Mouse (Mus musculus) heart, embryonic 14.5 days (tissue): Measurements from ENCODE around the gene Gabrb2. TPM values are rescaled to one million over a fixed set of nuclear protein-coding genes. Genes with fewer than 3 reads are reported as not detected.

ENCODE experiments used
- ATAC-seq: fragments of 200-750 bp; cut with Nextera tagmentation; 2 replicates; pipeline ENCODE4 v1.8.0; 2017; ENCODE audit warnings: low read depth, moderate TSS enrichment; ENCODE audit not compliant: insufficient number of reproducible peaks, insufficient read depth, low FRiP score
- H3K27ac ChIP-seq, 2 experiments: fragments of 200-500 bp in 1 of 2; fragments of 300-500 bp in 1 of 2; sonication (generic) in 1 of 2; replicated peaks in 1 of 2; 2 replicates each; pipeline ENCODE4 v1.5.1; 2012 to 2014; ENCODE audit warnings: low read depth in 2 of 2, low read length in 2 of 2, control low read depth in 1 of 2, mild to moderate bottlenecking in 1 of 2, mixed read lengths in 1 of 2; ENCODE audit not compliant: control insufficient read depth in 1 of 2, insufficient read depth in 1 of 2
- H3K27me3 ChIP-seq: fragments of 300-500 bp; sonication (generic); 2 replicates; pipeline ENCODE4 v1.6.1; 2014; ENCODE audit warnings: mild to moderate bottlenecking, low read length, control low read depth; ENCODE audit not compliant: control insufficient read depth, insufficient read depth
- H3K36me3 ChIP-seq: fragments of 300-500 bp; sonication (generic); 2 replicates; pipeline ENCODE4 v1.6.1; 2014; ENCODE audit warnings: mild to moderate bottlenecking, control low read depth, low read length, mixed read lengths; ENCODE audit not compliant: control insufficient read depth, insufficient read depth
- H3K4me1 ChIP-seq, 2 experiments: fragments of 200-500 bp in 1 of 2; fragments of 300-500 bp in 1 of 2; sonication (generic) in 1 of 2; 2 replicates each; pipeline ENCODE4 v1.6.1; 2012 to 2014; ENCODE audit warnings: low read length in 2 of 2, control low read depth in 1 of 2, mixed read lengths in 1 of 2; ENCODE audit not compliant: control insufficient read depth in 2 of 2, insufficient read depth in 2 of 2
- H3K4me2 ChIP-seq: fragments of 300-500 bp; sonication (generic); 2 replicates; pipeline ENCODE4 v1.6.1; 2014; ENCODE audit warnings: mild to moderate bottlenecking, low read length
- H3K4me3 ChIP-seq, 2 experiments: fragments of 200-500 bp in 1 of 2; fragments of 300-500 bp in 1 of 2; sonication (generic) in 1 of 2; 2 replicates each; pipeline ENCODE4 v1.5.1; 2012 to 2014; ENCODE audit warnings: low read length in 2 of 2, mild to moderate bottlenecking in 2 of 2, control low read depth in 1 of 2, low read depth in 1 of 2, moderate library complexity in 1 of 2; ENCODE audit not compliant: control insufficient read depth in 1 of 2, insufficient read depth in 1 of 2
- H3K9ac ChIP-seq: fragments of 300-500 bp; sonication (generic); 2 replicates; pipeline ENCODE4 v1.6.1; 2014; ENCODE audit warnings: mild to moderate bottlenecking, low read length
- H3K9me3 ChIP-seq: fragments of 300-500 bp; sonication (generic); 2 replicates; pipeline ENCODE4 v1.6.1; 2016; ENCODE audit warnings: low read length, control low read depth; ENCODE audit not compliant: control insufficient read depth
- WGBS: fragments of 180-500 bp; shearing (Covaris S2); extraction: QIAGEN DNeasy Blood & Tissue Kit; methylation state at CpG from one replicate; pipeline ENCODE4 v1.1.7; 2014; 5-methylcytosine and 5-hydroxymethylcytosine counted together
- polyA plus RNA-seq: library from polyadenylated mRNA; unstranded; fragments of >200 nt; fragmentation: Nextera tagmentation; extraction: Ambion mirVana; gene quantifications from 2 replicates; pipeline ENCODE4 v1.2.1, GENCODE M21; 2014

Gene Gabrb2
- polyA plus RNA-seq, 1 experiment from 2014 or later = 1.9 TPM

GRCm38 (mm10) chr11:42474523-42474922 lies 55.0 kb downstream of the Gabrb2 start:
- no peaks in the 10 kb centered on the region for H3K4me1 ChIP-seq
- H3K27ac ChIP-seq = no peak overlapping the region
- H3K9me3 ChIP-seq = no peaks in the 10 kb centered on the region
- H3K27me3 ChIP-seq = no peaks in the 10 kb centered on the region
- WGBS = 80% methylated on average over 3 of the region's 3 CpGs
- H3K4me3 ChIP-seq = no peak overlapping the region
- H3K36me3 ChIP-seq = no peaks in the 10 kb centered on the region
- H3K9ac ChIP-seq = no peak overlapping the region
- H3K4me2 ChIP-seq = no peak overlapping the region
- no peak for ATAC-seq

- Histone ChIP-seq H3K9ac (no peak overlapping the region), H3K27me3 (no peaks in the 10 kb centered on the region), H3K4me1 (no peaks in the 10 kb centered on the region), H3K36me3 (no peaks in the 10 kb centered on the region), H3K27ac (no peak overlapping the region), H3K4me3 (no peak overlapping the region), H3K9me3 (no peaks in the 10 kb centered on the region), H3K4me2 (no peak overlapping the region)
- no peak for ATAC-seq
Measured at GRCm38 (mm10) chr11:42487625-42488024, 68.1 kb downstream of the Gabrb2 start.

GRCm38 (mm10) chr11:42501166-42501565 lies 81.6 kb downstream of the Gabrb2 start:
- H3K36me3 ChIP-seq = no peaks in the 10 kb centered on the region
- no peaks in the 10 kb centered on the region for H3K9me3 ChIP-seq
- no peaks in the 10 kb centered on the region for H3K27me3 ChIP-seq
- no peak for ATAC-seq
- H3K4me1 ChIP-seq = no peaks in the 10 kb centered on the region
- H3K4me3 ChIP-seq = no peak overlapping the region
- H3K27ac ChIP-seq = no peak overlapping the region
- no peak overlapping the region for H3K9ac ChIP-seq
- no peak overlapping the region for H3K4me2 ChIP-seq

GRCm38 (mm10) chr11:42505436-42505835 lies 85.9 kb downstream of the Gabrb2 start:
- no peak for ATAC-seq
- H3K9ac ChIP-seq = no peak overlapping the region
- no peaks in the 10 kb centered on the region for H3K9me3 ChIP-seq
- H3K4me1 ChIP-seq = no peaks in the 10 kb centered on the region
- H3K36me3 ChIP-seq = no peaks in the 10 kb centered on the region
- H3K4me3 ChIP-seq = no peak overlapping the region
- no peak overlapping the region for H3K4me2 ChIP-seq
- 69% methylated on average over 2 of the region's 2 CpGs for WGBS
- H3K27me3 ChIP-seq = no peaks in the 10 kb centered on the region
- H3K27ac ChIP-seq = no peak overlapping the region

- H3K27me3 ChIP-seq = no peaks in the 10 kb centered on the region
- no peak overlapping the region for H3K9ac ChIP-seq
- H3K4me3 ChIP-seq = no peak overlapping the region
- no peak for ATAC-seq
- no peak overlapping the region for H3K4me2 ChIP-seq
- WGBS = 67% methylated on average over 1 of the region's 1 CpGs
- H3K9me3 ChIP-seq = no peaks in the 10 kb centered on the region
- no peak overlapping the region for H3K27ac ChIP-seq
- no peaks in the 10 kb centered on the region for H3K36me3 ChIP-seq
- H3K4me1 ChIP-seq = no peaks in the 10 kb centered on the region
Measured at GRCm38 (mm10) chr11:42505911-42506310, 86.4 kb downstream of the Gabrb2 start.

- Histone ChIP-seq H3K27ac (no peak overlapping the region), H3K9me3 (no peaks in the 10 kb centered on the region), H3K4me2 (no peak overlapping the region), H3K4me3 (no peak overlapping the region), H3K27me3 (no peaks in the 10 kb centered on the region), H3K9ac (no peak overlapping the region), H3K4me1 (no peaks in the 10 kb centered on the region), H3K36me3 (no peaks in the 10 kb centered on the region)
- no peak for ATAC-seq
- 78% methylated on average over 2 of the region's 2 CpGs for WGBS
Measured at GRCm38 (mm10) chr11:42521960-42522359, 102.4 kb downstream of the Gabrb2 start.

- no peak for ATAC-seq
- WGBS = 87% methylated on average over 3 of the region's 3 CpGs
- H3K27me3 ChIP-seq = no peaks in the 10 kb centered on the region
- H3K27ac ChIP-seq = no peak overlapping the region
- no peak overlapping the region for H3K4me3 ChIP-seq
- no peaks in the 10 kb centered on the region for H3K36me3 ChIP-seq
- H3K4me2 ChIP-seq = no peak overlapping the region
- no peaks in the 10 kb centered on the region; a peak in 2 of 4 replicates for H3K4me1 ChIP-seq
- H3K9ac ChIP-seq = no peak overlapping the region
- no peaks in the 10 kb centered on the region for H3K9me3 ChIP-seq
Measured at GRCm38 (mm10) chr11:42528226-42528881, 108.8 kb downstream of the Gabrb2 start.

- Histone ChIP-seq H3K4me2 (no peak overlapping the region), H3K9ac (no peak overlapping the region), H3K27ac (no peak overlapping the region), H3K9me3 (no peaks in the 10 kb centered on the region), H3K4me1 (no peaks in the 10 kb centered on the region; a peak in 2 of 4 replicates), H3K27me3 (no peaks in the 10 kb centered on the region), H3K4me3 (no peak overlapping the region), H3K36me3 (no peaks in the 10 kb centered on the region)
- WGBS = 39% methylated on average over 2 of the region's 2 CpGs
- ATAC-seq = no peak
Measured at GRCm38 (mm10) chr11:42532577-42532976, 113.0 kb downstream of the Gabrb2 start.
